Mouse (Mus musculus): Measurements from ENCODE around the gene Cox5a.
A peak's percentile ranks its signal among the peaks of the same experiment; 100 is the strongest.

Cox5a gene

GRCm38 (mm10) chr9:57561711-57562099, 40.6 kb downstream of the Cox5a start:
- peak in 1 of 2 experiments; percentile 50 for DNase-seq (ENCODE audit: low spot score in 2 of 2)

DNA sequence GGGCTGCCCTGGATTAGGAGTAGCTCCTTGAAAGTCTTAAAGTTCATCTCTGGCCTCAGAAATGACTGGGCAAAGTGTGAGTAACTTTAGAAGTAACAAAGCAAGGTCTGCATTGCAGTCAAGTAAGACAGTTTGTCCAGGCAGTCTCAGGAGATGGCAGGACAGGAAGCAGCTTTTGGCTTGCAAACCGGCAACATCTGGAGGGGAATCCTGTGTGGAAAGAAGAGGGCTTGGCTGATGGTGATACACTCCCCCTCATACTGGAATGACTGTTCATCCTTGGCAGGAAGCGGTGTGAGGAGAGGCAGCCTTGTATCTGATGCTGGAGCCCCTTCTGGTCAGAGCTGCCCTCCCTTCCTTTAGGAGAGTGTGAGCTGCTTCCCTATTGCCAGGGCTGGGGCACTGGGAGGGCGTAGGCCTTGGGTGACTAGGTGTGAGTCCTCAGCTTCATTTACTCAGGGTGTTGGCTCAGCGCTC, 41.9 kb downstream of the Cox5a start:
- no peak for DNase-seq (ENCODE audit: low spot score in 2 of 2)

GRCm38 (mm10) chr9:57564609-57565008, 43.5 kb downstream of the Cox5a start:
- no peak for DNase-seq (ENCODE audit: low spot score in 2 of 2)

DNA sequence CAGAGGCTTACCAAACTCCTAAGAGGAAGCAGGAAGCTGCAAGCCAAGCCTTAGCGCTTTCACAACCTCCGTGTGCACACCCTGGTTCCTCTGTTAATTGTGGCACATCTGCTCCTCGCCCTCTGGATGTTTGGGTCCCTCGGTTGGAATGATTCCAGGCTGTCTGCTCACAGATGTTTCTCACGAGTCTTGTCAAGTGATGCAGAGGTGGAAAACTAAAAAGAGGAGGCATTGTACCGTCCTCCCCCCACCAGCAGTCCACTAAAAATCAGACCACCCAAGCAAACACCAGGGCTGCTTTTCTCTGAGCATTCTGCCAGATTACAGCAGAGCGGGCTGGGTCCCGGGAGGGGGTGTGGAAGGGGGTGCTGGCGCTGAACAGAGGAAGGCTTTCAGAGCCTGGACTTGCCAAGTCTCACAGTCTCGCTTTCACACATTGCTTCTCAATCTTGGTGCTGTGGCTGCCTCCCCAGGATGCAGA, 44.7 kb downstream of the Cox5a start:
- DNase-seq (ENCODE audit: low spot score in 2 of 2), result no peak

- no peak for DNase-seq (ENCODE audit: low spot score in 2 of 2)
Observed at GRCm38 (mm10) chr9:57566846-57567245, 45.8 kb downstream of the Cox5a start.

GRCm38 (mm10) chr9:57568500-57568899, 47.4 kb downstream of the Cox5a start:
- DNase-seq (ENCODE audit: low spot score in 2 of 2), result no peak

DNA sequence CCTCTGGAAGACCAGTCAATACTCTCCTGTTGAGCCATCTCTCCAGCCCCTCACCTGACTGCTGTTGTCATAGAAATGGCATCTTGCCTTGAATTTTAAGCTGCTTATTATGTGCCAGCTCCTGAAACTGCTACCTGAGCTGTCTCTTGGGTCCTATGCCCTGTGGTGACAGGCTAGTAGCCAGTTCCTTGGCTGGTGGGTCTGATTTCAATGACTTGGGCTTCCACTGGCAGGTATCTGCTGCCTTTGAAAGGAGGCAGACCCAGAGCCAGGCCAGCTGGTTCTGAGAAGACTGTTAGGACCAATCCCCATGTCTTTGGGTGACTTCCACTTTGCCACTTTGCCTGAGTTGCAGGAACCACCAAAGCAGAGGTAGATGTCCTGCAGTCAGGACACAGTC, 53.3 kb downstream of the Cox5a start:
- DNase-seq (ENCODE audit: low spot score in 2 of 2), result no peak

DNA sequence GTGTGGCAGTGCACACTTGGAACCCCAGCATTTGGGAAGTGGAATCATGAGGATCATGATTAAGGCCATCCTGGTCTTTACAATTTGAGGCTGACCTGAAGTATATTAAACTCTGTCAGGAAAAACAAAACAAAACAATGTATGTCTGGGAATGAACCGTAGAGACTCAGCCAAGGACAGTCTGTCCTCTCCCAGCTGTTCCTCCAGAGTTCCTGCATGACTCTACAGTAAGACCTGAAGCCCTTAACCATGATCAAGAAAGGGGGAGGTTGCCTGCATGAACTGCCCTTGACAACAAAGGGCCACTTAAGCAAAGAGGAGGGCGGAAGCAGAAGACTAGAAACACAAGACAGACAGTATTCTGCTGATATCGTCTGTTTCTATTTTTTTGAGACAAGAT, 54.5 kb downstream of the Cox5a start:
- no peak for DNase-seq (ENCODE audit: low spot score in 2 of 2)

DNA sequence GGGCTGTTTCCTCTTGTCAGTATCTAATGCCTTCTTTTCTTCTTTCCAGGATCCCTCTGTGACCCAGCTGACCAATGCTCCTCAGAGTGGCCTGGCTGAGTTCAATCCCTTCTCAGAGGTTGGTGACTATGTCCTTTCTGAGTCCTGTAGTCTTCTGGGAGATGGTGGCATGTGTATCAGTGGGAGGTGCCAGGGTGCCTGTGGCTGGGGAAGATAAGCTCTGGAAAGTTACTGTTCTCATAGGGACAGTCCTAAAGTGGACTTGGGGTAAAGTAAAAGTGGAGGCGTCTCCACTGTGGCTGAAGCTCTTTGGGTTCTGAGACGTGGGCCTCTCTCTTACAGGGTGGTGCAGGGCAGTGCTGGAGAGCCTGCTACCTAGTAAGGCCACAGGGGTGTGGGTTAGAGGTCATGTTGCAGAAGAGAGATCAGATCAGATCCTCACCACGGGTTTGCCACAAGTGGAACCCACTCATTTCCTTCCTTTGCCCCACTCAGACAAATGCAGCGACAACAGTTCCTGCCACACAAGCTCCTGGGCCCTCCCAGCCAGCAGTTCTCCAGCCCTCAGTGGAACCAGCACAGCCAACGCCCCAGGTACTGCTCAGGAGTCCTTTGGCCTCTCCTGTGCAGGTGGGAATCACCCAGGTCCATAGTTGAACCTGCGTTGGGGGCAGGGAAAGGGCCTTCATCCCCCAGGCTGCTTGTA, 56.2 kb downstream of the Cox5a start:
- DNase-seq (ENCODE audit: low spot score in 2 of 2), result peak in 1 of 2 experiments; percentile 11

All from natural killer cell, adult 2 months (primary cell).